Mouse (Mus musculus): ENCODE results near the gene Evi2. TPM values are rescaled to one million over a fixed set of nuclear protein-coding genes. Genes with fewer than 3 reads are reported as not detected.

The Evi2 gene
- 0.60 and 0.65 TPM in 2 replicates for polyA plus RNA-seq (2015; fragmentation: Nextera tagmentation; extraction: Ambion mirVana)

DNA sequence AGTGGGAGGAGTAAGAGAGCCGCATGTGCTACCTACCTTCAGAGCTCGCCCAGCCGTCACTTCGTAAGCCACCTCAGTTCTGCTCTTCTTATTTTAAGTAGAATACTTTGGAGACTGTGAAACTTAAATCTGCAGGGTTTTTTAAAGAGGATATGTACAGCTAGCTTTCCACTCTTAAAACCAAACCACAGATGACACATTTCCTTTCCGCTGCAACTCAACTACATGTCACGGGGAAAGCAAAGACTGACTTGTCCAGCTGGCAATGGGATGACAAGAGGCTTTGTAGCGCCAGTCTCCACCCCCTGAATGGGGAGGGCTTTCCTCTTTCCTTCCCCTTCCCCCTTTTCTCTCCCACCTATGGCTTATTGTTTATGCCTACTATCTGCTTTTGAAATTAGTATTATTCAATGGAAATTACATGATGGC is at the start of gene Evi2, which contains the start of gene Evi2a:
Gene Evi2 (minus strand): TSS at position 257 of the 429 bp plus-strand sequence.
Gene Evi2a (minus strand): TSS at position 277 of the 429 bp plus-strand sequence.
- H3K9ac ChIP-seq (ENCODE audit: low read depth, low read length), result no peak within 1 kb of the TSS
- no peaks in the 10 kb centered on the region; the same call in 1 of the 2 replicates for H3K36me3 ChIP-seq (ENCODE audit: control insufficient read depth, insufficient read depth, low read length)
- H3K9me3 ChIP-seq (replicated peaks; ENCODE audit: control insufficient read depth, low read length, poor library complexity, severe bottlenecking), result no peaks in the 10 kb centered on the region
- WGBS, result 84% methylated on average over 7 of the region's 7 CpGs
- no peak within 1 kb of the TSS for H3K27ac ChIP-seq (ENCODE audit: low read length)
- H3K4me1 ChIP-seq (ENCODE audit: control insufficient read depth, insufficient read depth, low read length), result 0 out of 2 replicates have a peak, but pooled peaks cover 2% of the 10 kb centered on the region
- H3K4me2 ChIP-seq (ENCODE audit: low read length), result no peak within 1 kb of the TSS
- H3K27me3 ChIP-seq (ENCODE audit: control insufficient read depth, insufficient read depth, low read depth, low read length), result no peaks in the 10 kb centered on the region
- no peak for ATAC-seq
- no peak within 1 kb of the TSS for H3K4me3 ChIP-seq (ENCODE audit: low read depth, low read length)

- 49% methylated on average over 5 of the region's 5 CpGs for WGBS
- no peaks in the 10 kb centered on the region for H3K9me3 ChIP-seq (replicated peaks; ENCODE audit: control insufficient read depth, low read length, poor library complexity, severe bottlenecking)
- peak overlapping the region; percentile 43 for H3K27ac ChIP-seq (ENCODE audit: low read length)
- no peak overlapping the region for H3K4me2 ChIP-seq (ENCODE audit: low read length)
- H3K4me1 ChIP-seq (ENCODE audit: control insufficient read depth, insufficient read depth, low read length), result no peaks in the 10 kb centered on the region
- ATAC-seq, result no peak
- no peaks in the 10 kb centered on the region for H3K27me3 ChIP-seq (ENCODE audit: control insufficient read depth, insufficient read depth, low read depth, low read length)
- H3K4me3 ChIP-seq (ENCODE audit: low read depth, low read length), result no peak overlapping the region
- peaks cover 15% of the 10 kb centered on the region for H3K36me3 ChIP-seq (ENCODE audit: control insufficient read depth, insufficient read depth, low read length)
- no peak overlapping the region for H3K9ac ChIP-seq (ENCODE audit: low read depth, low read length)
Measured at GRCm38 (mm10) chr11:79577741-79578140, 47.4 kb upstream of the Evi2 start.

DNA sequence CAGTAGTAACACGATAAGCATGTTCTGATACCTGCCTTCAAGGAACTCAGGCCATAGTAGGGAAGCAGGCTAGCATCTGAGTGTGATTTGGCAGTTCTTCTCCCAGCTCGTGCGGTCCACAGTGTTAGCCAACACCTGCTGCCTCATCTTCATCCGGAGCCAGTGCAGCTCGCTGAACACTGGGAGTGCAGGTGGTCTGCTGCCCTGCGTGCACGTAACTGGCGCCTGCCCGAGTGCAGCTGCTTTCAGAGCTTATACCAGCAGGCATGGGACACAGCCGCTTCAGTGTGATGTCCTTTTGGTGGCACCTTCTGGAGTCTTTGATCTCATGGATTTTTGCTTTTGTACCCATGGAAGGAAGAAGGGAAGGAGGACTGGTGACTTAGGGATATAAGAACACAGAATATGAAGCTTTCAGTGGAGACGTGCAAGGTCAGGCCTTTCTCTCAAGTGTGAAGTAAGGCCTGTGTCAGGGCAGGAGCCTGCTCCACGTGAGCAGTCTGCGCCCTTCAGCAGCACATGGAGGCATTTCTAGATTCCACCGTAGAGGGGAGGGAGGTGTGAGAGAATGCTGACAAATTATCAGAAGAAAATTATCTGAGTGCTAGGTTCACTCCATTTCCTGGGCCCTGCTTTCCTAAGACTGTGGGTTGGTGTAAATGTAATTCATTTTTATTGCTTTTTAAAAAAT is 45.1 kb upstream of the Evi2 start:
- ATAC-seq, result no peak
- H3K4me2 ChIP-seq (ENCODE audit: low read length), result no peak overlapping the region
- H3K27me3 ChIP-seq (ENCODE audit: control insufficient read depth, insufficient read depth, low read depth, low read length), result no peaks in the 10 kb centered on the region
- WGBS, result 85% methylated on average over 14 of the region's 14 CpGs
- no peak overlapping the region for H3K27ac ChIP-seq (ENCODE audit: low read length)
- H3K9me3 ChIP-seq (replicated peaks; ENCODE audit: control insufficient read depth, low read length, poor library complexity, severe bottlenecking), result no peaks in the 10 kb centered on the region
- H3K4me3 ChIP-seq (ENCODE audit: low read depth, low read length), result no peak overlapping the region
- H3K36me3 ChIP-seq (ENCODE audit: control insufficient read depth, insufficient read depth, low read length), result peaks cover 24% of the 10 kb centered on the region
- no peaks in the 10 kb centered on the region for H3K4me1 ChIP-seq (ENCODE audit: control insufficient read depth, insufficient read depth, low read length)
- H3K9ac ChIP-seq (ENCODE audit: low read depth, low read length), result no peak overlapping the region

GRCm38 (mm10) chr11:79573836-79574235 is 43.4 kb upstream of the Evi2 start:
- Histone ChIP-seq H3K27me3 (ENCODE audit: control insufficient read depth, insufficient read depth, low read depth, low read length) (no peaks in the 10 kb centered on the region), H3K27ac (ENCODE audit: low read length) (no peak overlapping the region), H3K4me1 (ENCODE audit: control insufficient read depth, insufficient read depth, low read length) (no peaks in the 10 kb centered on the region), H3K4me3 (ENCODE audit: low read depth, low read length) (no peak overlapping the region), H3K9me3 (replicated peaks; ENCODE audit: control insufficient read depth, low read length, poor library complexity, severe bottlenecking) (no peaks in the 10 kb centered on the region), H3K4me2 (ENCODE audit: low read length) (no peak overlapping the region), H3K9ac (ENCODE audit: low read depth, low read length) (no peak overlapping the region), H3K36me3 (ENCODE audit: control insufficient read depth, insufficient read depth, low read length) (peaks cover 28% of the 10 kb centered on the region)
- no peak for ATAC-seq
- WGBS, result 74% methylated on average over 3 of the region's 3 CpGs

DNA sequence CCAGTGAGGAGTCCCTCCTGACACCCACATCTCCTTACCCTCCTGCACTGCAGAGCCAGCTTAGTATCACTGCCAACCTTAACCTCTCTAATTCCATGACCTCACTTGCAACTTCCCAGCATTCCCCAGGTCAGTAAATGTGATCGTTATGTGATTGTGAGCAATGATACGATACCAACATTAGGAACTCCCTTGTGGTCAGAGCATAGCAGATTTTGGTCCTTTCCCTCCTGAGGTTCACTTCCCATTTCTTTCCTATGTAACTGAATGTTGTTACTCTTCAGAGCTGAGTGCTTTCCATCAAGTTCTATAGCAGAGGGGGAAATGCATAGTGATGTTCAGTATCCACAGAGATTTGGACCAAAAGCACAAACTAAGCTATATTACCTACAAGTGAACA is 39.9 kb upstream of the Evi2 start:
- H3K27ac ChIP-seq (ENCODE audit: low read length), result no peak overlapping the region
- H3K4me1 ChIP-seq (ENCODE audit: control insufficient read depth, insufficient read depth, low read length), result no peaks in the 10 kb centered on the region
- 95% methylated on average over 2 of the region's 2 CpGs for WGBS
- ATAC-seq, result no peak
- no peak overlapping the region for H3K9ac ChIP-seq (ENCODE audit: low read depth, low read length)
- no peak overlapping the region for H3K4me2 ChIP-seq (ENCODE audit: low read length)
- no peaks in the 10 kb centered on the region for H3K27me3 ChIP-seq (ENCODE audit: control insufficient read depth, insufficient read depth, low read depth, low read length)
- no peak overlapping the region for H3K4me3 ChIP-seq (ENCODE audit: low read depth, low read length)
- no peaks in the 10 kb centered on the region for H3K9me3 ChIP-seq (replicated peaks; ENCODE audit: control insufficient read depth, low read length, poor library complexity, severe bottlenecking)
- H3K36me3 ChIP-seq (ENCODE audit: control insufficient read depth, insufficient read depth, low read length), result peaks cover 31% of the 10 kb centered on the region

DNA sequence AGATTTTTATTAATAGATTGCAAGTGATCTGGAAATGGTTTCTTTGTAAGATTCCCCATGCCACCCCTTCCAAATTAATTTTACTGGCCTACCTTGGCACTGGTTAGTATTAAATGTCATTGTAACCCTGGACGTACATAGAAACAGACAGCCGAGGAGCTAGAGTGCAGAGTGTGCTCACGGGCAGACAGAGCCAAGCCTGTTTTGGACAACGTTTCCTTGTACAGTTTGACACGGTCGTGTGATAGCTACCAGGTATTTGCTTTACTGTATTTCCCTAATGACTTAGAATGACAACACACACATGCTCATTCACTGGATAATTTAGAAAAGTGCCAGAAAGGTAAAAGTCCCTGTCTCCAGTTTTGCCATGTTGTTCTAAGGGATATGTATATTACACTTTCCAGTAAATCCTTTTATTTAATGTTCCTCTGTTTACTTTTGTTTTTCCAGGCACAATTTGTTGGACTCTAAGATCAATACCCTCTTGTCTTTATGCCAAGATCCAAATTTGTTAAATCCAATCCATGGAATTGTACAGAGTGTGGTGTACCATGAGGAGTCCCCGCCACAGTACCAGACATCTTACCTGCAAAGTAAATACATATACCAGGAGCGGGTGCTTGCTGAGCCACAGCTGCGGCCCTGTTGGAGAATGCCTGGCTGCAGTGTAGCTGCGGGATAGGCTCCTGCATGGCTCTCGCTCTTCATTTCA is 38.0 kb upstream of the Evi2 start:
- 92% methylated on average over 11 of the region's 11 CpGs for WGBS
- no peak overlapping the region for H3K9ac ChIP-seq (ENCODE audit: low read depth, low read length)
- ATAC-seq, result no peak
- no peak overlapping the region for H3K4me2 ChIP-seq (ENCODE audit: low read length)
- no peaks in the 10 kb centered on the region for H3K27me3 ChIP-seq (ENCODE audit: control insufficient read depth, insufficient read depth, low read depth, low read length)
- H3K4me1 ChIP-seq (ENCODE audit: control insufficient read depth, insufficient read depth, low read length), result no peaks in the 10 kb centered on the region
- no peak overlapping the region for H3K4me3 ChIP-seq (ENCODE audit: low read depth, low read length)
- peaks cover 34% of the 10 kb centered on the region for H3K36me3 ChIP-seq (ENCODE audit: control insufficient read depth, insufficient read depth, low read length)
- H3K27ac ChIP-seq (ENCODE audit: low read length), result no peak overlapping the region
- no peaks in the 10 kb centered on the region for H3K9me3 ChIP-seq (replicated peaks; ENCODE audit: control insufficient read depth, low read length, poor library complexity, severe bottlenecking)

- Histone ChIP-seq H3K36me3 (ENCODE audit: control insufficient read depth, insufficient read depth, low read length) (peaks cover 36% of the 10 kb centered on the region), H3K9me3 (replicated peaks; ENCODE audit: control insufficient read depth, low read length, poor library complexity, severe bottlenecking) (no peaks in the 10 kb centered on the region), H3K27me3 (ENCODE audit: control insufficient read depth, insufficient read depth, low read depth, low read length) (no peaks in the 10 kb centered on the region), H3K27ac (ENCODE audit: low read length) (no peak overlapping the region), H3K4me1 (ENCODE audit: control insufficient read depth, insufficient read depth, low read length) (no peaks in the 10 kb centered on the region), H3K9ac (ENCODE audit: low read depth, low read length) (no peak overlapping the region), H3K4me3 (ENCODE audit: low read depth, low read length) (no peak overlapping the region), H3K4me2 (ENCODE audit: low read length) (no peak overlapping the region)
- 71% methylated on average over 1 of the region's 1 CpGs for WGBS
- no peak for ATAC-seq
Measured at GRCm38 (mm10) chr11:79566947-79567346, 36.6 kb upstream of the Evi2 start.

GRCm38 (mm10) chr11:79563493-79563892 is 33.1 kb upstream of the Evi2 start:
- Histone ChIP-seq H3K4me2 (ENCODE audit: low read length) (no peak overlapping the region), H3K9ac (ENCODE audit: low read depth, low read length) (no peak overlapping the region), H3K27me3 (ENCODE audit: control insufficient read depth, insufficient read depth, low read depth, low read length) (no peaks in the 10 kb centered on the region), H3K9me3 (replicated peaks; ENCODE audit: control insufficient read depth, low read length, poor library complexity, severe bottlenecking) (no peaks in the 10 kb centered on the region), H3K4me3 (ENCODE audit: low read depth, low read length) (no peak overlapping the region), H3K27ac (ENCODE audit: low read length) (no peak overlapping the region), H3K4me1 (ENCODE audit: control insufficient read depth, insufficient read depth, low read length) (no peaks in the 10 kb centered on the region), H3K36me3 (ENCODE audit: control insufficient read depth, insufficient read depth, low read length) (peaks cover 27% of the 10 kb centered on the region)
- 95% methylated on average over 7 of the region's 7 CpGs for WGBS
- ATAC-seq, result no peak

DNA sequence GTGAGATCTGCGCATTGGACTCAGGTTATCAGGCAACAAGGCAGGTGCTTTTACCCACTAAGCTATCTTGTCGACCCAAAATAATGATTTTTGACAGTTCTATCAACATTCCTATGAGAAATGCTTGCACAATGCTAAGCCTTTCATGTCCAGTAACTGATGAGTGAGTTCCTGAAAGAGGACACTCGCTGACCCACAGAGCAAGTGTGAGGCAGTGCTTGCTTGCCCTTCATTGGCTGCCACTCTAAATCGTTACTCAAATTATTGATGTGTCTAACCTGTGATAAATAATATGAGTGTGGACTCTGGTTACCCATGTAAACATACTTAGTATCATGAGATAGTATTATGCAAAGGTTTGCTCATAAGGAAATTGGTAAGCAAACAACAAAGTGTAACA is 30.1 kb upstream of the Evi2 start:
- Histone ChIP-seq H3K4me1 (ENCODE audit: control insufficient read depth, insufficient read depth, low read length) (no peaks in the 10 kb centered on the region), H3K27me3 (ENCODE audit: control insufficient read depth, insufficient read depth, low read depth, low read length) (no peaks in the 10 kb centered on the region), H3K9me3 (replicated peaks; ENCODE audit: control insufficient read depth, low read length, poor library complexity, severe bottlenecking) (no peaks in the 10 kb centered on the region), H3K4me3 (ENCODE audit: low read depth, low read length) (no peak overlapping the region), H3K4me2 (ENCODE audit: low read length) (no peak overlapping the region), H3K9ac (ENCODE audit: low read depth, low read length) (no peak overlapping the region), H3K36me3 (ENCODE audit: control insufficient read depth, insufficient read depth, low read length) (peaks cover 24% of the 10 kb centered on the region), H3K27ac (ENCODE audit: low read length) (no peak overlapping the region)
- no peak for ATAC-seq
- WGBS, result 96% methylated on average over 4 of the region's 4 CpGs
